Mouse (Mus musculus) adrenal gland, adult 18-20 months (tissue): ENCODE measurements at regions not wholly inside any gene's neighbourhood (a gene's known extent, or its start where the extent isn't known, plus 50 kb on each side); places are given as distances from the start of the nearest gene placed in this dataset.

Experiments used
- DNase-seq, 2 experiments: peaks; one replicate each; pipeline ENCODE4 v3.0.0; 2021 to 2022; ENCODE audit warnings: low spot score in 2 of 2

GRCm38 (mm10) chr10:68334054-68334453 is 55.5 kb upstream of the Arid5b start:
- DNase-seq: no peak
